Mouse (Mus musculus): Measurements from ENCODE around the gene Olfr666.
"Not testable (repeated sequence)": the region's sequence is repeated elsewhere in the genome, so short reads cannot be mapped to it uniquely, and the experiment has no call there.

The Olfr666 gene

DNA sequence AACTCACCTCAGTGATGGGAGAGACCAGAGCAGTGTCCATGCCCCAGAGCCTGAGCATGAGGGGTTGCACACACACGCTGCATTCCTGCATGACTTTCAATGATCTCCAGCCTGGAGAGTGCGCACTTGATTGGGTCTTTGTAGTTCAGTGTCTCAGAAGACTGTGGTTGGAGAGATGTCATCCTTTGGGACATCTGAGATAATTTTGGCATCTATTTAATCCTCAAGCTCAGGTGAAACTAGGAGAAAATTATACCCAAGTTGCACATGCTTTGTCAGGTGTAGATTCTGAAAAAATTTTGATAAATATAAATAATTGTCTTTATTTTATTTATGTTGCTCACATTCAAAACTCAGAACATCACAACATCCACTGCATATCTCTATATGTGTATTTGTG is at the start of gene Olfr666:
Olfr666 (minus strand) TSS at position 101 of the 400 bp plus-strand sequence.
- DNase-seq (ENCODE audit: low spot score in 2 of 2) = no peak

DNA sequence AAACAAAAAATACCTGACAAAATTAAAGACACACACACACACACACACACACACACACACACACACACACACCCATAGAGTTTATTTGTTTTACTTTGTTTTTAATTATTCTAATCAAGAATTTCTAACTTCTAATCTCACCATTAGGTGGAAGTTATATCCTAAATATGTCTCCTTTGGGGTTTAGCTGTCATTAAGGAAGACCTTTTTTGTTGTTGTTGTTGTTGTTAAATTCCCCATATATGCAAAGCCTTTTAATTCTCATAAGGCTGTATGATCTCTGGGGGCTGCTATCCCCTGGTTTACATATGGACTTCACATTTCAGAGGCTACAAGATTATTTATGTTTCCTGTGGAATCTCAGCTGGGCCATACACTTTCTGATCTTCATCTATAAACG is 38.2 kb upstream of the Olfr666 start, which contains the start of gene Olfr669:
Olfr669 (plus strand) TSS at position 301 of the 400 bp plus-strand sequence.
- DNase-seq (ENCODE audit: low spot score in 2 of 2) = no peak

DNA sequence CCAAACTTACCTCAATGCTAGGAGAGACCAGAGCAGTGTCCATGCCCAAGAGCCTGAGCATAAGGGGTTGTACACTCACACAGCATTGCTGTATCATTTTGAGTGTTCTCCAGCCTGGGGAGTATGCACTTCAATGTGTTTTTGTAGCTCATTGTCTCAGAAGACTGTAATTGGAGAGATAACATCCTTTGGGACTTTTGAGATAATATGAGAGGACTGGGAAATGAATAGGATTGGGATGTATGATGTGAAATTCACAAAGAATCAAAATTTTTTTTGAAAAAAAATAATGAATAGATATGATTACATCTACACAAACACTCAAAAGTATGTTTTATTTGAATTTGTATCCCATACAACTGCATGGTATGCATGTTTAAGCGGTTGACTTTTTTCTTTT is 32.2 kb upstream of the Olfr666 start, which contains the start of gene Olfr668:
Olfr668 (minus strand) TSS at position 101 of the 400 bp plus-strand sequence.
- DNase-seq (ENCODE audit: low spot score in 2 of 2) = no peak

DNA sequence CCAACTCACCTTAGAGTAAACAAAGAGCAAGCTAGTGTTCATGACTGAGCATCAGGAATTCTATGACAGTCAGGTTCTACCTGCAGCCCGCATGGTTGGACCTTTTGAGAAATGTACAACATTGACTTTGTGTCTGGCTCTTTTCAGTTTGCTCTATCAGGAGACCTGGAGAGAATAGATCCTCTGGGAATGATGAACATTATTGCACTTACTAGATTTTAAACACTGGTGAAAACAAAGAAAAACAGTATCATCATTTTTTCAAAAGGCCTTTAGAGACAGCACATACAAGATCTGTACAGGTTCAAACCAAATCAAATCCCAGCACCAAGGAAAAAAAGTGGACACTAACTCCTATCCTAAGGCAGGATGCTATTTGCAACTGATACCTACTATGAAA is 25.6 kb upstream of the Olfr666 start, which contains the start of gene Olfr667:
Olfr667 (minus strand) TSS at position 101 of the 400 bp plus-strand sequence.
- DNase-seq (ENCODE audit: low spot score in 2 of 2) = no peak

DNA sequence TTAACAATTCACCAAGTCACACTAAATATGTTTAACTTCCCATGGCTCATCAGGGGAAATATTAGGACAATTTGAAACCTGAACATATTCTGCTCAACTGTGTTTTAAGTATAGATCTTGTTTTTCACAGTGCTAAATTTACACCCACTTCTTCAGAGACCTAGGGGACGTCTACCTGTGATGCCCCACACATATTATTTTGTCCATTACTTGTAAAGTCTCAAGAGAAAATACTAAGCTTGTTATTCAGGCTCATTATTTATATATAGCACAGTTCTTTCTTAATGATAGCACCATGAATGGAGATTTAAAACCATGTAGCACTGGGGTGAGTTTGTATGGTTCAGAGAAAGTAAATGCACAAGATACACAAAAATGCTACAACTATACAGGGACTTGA is 18.0 kb downstream of the Olfr666 start, which contains the start of gene Olfr665:
Olfr665 (plus strand) TSS at position 301 of the 400 bp plus-strand sequence.
- DNase-seq (ENCODE audit: low spot score in 2 of 2) = no peak

DNA sequence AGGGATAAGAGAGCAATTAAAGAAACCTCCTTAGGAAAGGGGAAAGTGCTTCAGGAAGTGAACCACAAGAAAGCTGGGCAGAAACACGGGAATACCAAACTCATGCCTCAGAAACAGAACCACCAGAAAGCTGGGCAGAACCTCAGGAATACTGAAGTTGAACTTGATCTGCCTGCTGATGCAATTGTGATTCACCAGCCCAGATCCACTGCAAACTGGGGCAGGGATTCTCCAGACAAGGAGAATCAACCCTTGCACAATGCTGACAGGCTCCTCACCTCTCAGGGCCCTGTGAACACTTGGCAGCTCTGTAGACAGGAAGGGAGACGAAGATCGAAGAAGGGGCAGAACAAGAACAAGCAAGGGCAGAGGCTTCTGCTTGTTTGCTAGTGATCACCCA is 34.4 kb downstream of the Olfr666 start:
- no peak for DNase-seq (ENCODE audit: low spot score in 2 of 2)

DNA sequence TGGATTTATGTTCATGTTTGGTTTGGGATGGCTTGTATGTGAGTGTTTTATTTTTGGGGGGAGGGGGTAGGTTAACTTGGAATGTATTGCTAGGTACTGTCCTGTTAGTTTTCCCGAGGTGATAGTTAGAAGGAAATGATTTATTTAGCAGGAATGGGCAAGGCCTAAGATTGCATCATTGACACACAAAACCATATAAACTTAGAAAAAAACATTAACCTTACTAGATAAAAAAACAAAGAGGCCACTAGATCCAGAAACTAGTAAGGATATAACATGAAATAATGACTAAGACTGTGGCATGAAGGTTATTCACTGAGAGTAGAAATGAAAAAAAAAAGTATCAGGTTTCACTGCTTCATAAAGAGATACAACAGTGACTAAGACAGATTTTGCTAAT is 38.1 kb downstream of the Olfr666 start:
- no peak for DNase-seq (ENCODE audit: low spot score in 2 of 2)

DNA sequence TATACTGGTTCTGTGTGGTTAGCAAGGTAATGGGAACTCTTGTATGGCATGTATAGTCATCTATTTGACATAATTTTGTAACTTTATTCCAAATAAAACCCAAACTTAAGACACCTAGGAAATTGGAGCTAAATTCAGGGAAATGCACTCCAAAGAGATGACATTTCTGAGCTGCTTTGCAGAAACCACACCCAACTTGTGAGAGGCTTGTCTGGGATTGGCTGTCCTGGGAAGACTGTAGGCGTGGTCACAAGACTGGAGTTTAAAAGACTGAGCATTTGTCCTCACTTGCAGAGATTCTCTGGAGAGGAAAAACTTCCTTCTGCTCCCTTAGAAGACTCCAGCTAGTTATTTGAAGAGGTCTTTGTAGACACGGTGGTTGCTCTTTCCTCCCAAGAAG is 39.0 kb downstream of the Olfr666 start, which contains the start of gene Usp17la:
Usp17la (plus strand) TSS at position 301 of the 400 bp plus-strand sequence.
- DNase-seq (ENCODE audit: low spot score in 2 of 2) = not testable (repeated sequence)

DNA sequence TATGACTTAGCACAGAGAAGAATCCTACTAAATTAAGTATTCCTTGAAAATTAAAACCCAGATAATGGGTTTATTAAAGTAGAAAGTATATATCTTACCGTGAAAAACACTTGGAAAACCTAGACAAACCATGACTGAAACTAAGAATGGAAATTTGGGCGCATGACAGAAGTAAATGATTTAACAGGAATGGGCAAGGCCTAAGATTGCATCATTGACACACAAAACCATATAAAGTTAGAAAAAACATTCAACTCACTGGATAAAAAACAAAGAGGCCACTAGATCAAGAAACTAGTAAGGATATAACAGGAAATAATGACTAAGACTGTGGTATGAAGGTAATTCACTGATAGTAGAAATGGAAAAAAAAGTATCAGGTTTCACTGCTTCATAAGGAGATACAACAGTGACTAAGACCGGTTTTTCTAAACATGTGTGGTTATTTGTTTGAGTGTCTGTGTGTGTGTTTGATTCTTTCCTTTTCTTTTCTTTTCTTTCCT is 40.5 kb downstream of the Olfr666 start:
- DNase-seq (ENCODE audit: low spot score in 2 of 2) = no peak

DNA sequence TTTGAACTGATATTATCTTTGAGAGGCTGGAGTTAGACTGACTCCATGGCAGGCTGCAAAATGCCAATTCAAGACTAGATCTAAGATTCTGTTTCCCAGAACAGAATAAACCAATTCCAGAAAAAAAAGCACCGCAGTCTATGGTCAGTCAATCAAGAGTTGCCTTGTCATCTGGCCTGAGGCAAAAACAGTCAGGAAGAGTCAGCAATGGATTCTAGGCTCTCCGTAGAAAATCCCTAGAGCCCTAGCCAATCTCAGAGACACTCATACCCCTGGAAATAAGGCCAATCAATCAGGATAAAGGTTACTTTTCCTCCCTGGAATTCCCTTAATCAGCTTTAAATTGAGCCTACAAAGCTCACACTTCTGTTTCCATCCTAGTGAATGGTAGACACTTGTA is 44.2 kb downstream of the Olfr666 start:
- not testable (repeated sequence) for DNase-seq (ENCODE audit: low spot score in 2 of 2)

DNA sequence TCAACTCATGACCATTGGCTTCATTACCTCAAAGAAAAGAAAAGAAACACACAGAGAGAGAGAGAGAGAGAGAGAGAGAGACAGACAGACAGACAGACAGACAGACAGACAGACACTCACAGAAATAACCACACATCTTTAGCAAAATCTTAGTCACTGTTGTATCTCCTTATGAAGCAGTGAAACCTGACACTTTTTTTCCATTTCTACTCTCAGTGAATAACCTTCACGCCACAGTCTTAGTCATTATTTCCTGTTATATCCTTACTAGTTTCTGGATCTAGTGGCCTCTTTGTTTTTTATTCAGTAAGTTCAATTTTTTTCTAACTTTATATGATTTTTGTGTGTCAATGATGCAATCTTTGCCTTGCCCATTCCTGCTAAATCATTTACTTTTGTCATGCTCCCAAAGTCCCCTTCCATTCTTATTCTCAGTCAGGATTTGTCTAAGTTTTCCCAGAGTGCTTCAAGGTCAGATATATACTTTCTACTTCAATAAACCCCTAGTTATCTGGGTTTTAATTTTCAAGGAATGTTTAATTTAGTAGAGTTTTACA is 51.9 kb downstream of the Olfr666 start:
- no peak for DNase-seq (ENCODE audit: low spot score in 2 of 2)

DNA sequence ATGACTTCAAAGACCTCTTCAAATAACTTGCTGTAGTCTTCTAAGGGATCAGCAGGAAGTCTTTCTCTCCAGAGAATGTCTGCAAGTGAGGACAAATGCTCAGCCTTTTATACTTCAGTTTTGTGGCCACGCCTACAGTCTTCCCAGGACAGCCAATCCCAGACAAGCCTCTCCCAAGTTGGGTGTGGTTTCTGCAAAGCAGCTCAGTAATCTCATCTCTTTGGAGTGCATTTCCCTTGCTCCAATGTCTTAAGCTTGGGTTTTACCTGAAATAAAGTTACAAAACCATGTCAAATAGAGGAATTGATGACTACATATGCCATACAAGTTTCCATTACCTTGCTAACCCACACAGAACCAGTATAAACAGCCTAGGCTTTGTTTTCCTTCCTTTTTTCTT is 53.2 kb downstream of the Olfr666 start, which contains the start of gene Usp17lb:
Usp17lb (minus strand) TSS at position 101 of the 400 bp plus-strand sequence.
- DNase-seq (ENCODE audit: low spot score in 2 of 2) = no peak
